Mouse (Mus musculus) frontal cortex, postnatal 10 days (tissue): ENCODE measurements at regions not wholly inside any gene's neighbourhood (a gene's known extent, or its start where the extent isn't known, plus 50 kb on each side); places are given as distances from the start of the nearest gene placed in this dataset.
A peak's percentile ranks its signal among the peaks of the same experiment; 100 is the strongest.
"Not testable (repeated sequence)": the region's sequence is repeated elsewhere in the genome, so short reads cannot be mapped to it uniquely, and the experiment has no call there.

ENCODE experiments used
- DNase-seq, 2 experiments: peaks; one replicate each; pipeline ENCODE4 v3.0.0; 2022; ENCODE audit warnings: low spot score in 2 of 2, mixed read lengths in 1 of 2

GRCm38 (mm10) chr10:118984580-118984979 is 114.6 kb upstream of the Dyrk2 start:
- DNase-seq: no peak

- DNase-seq: no peak
Observed at GRCm38 (mm10) chr10:118981446-118981845, 111.4 kb upstream of the Dyrk2 start.

GRCm38 (mm10) chr10:118979339-118979738 is 109.3 kb upstream of the Dyrk2 start:
- DNase-seq: no peak

- DNase-seq: no peak
Observed at GRCm38 (mm10) chr10:118978181-118978743, 108.3 kb upstream of the Dyrk2 start.

- no peak for DNase-seq
Observed at GRCm38 (mm10) chr10:118976447-118976846, 106.4 kb upstream of the Dyrk2 start.

GRCm38 (mm10) chr10:118975772-118976171 is 105.8 kb upstream of the Dyrk2 start:
- no peak for DNase-seq

- no peak for DNase-seq
Observed at GRCm38 (mm10) chr10:118973324-118973723, 103.3 kb upstream of the Dyrk2 start.

- no peak for DNase-seq
Observed at GRCm38 (mm10) chr10:118972626-118973025, 102.6 kb upstream of the Dyrk2 start.

- DNase-seq: no peak
Observed at GRCm38 (mm10) chr10:118970457-118971175, 100.6 kb upstream of the Dyrk2 start.

GRCm38 (mm10) chr10:118961713-118962181 is 91.7 kb upstream of the Dyrk2 start:
- DNase-seq: no peak

GRCm38 (mm10) chr10:118960076-118960475 is 90.1 kb upstream of the Dyrk2 start:
- DNase-seq: no peak

- no peak for DNase-seq
Observed at GRCm38 (mm10) chr10:118959623-118960022, 89.6 kb upstream of the Dyrk2 start.

GRCm38 (mm10) chr10:118956352-118956751 is 86.3 kb upstream of the Dyrk2 start:
- DNase-seq: peak in 1 of 2 experiments; percentile 30

- no peak for DNase-seq
Observed at GRCm38 (mm10) chr10:118953440-118953839, 83.4 kb upstream of the Dyrk2 start.

- DNase-seq: no peak
Observed at GRCm38 (mm10) chr10:118952756-118953155, 82.7 kb upstream of the Dyrk2 start.

GRCm38 (mm10) chr10:118947724-118948123 is 77.7 kb upstream of the Dyrk2 start:
- DNase-seq: no peak

- no peak for DNase-seq
Observed at GRCm38 (mm10) chr10:118947016-118947674, 77.1 kb upstream of the Dyrk2 start.

- DNase-seq: no peak
Observed at GRCm38 (mm10) chr10:118927316-118927715, 57.3 kb upstream of the Dyrk2 start.

GRCm38 (mm10) chr10:118923473-118924185 is 53.6 kb upstream of the Dyrk2 start:
- DNase-seq: no peak

- DNase-seq: not testable (repeated sequence)
Observed at GRCm38 (mm10) chr10:118922120-118922519, 52.1 kb upstream of the Dyrk2 start.
